Mouse (Mus musculus) ES-Bruce4 (cell line): ENCODE results near the gene Hps3.

Experiments used
- CTCF ChIP-seq: IDR thresholded peaks from one replicate; pipeline ENCODE4 v1.8.1; 2011; ENCODE audit warnings: low read depth, low read length
- EP300 ChIP-seq: IDR thresholded peaks from 2 replicates; pipeline ENCODE4 v1.6.1; 2011; ENCODE audit warnings: low read depth, low read length; ENCODE audit not compliant: insufficient read depth
- POLR2A ChIP-seq: IDR thresholded peaks from one replicate; pipeline ENCODE4 v1.8.1; 2011; ENCODE audit warnings: low read length; ENCODE audit not compliant: insufficient read depth

DNA sequence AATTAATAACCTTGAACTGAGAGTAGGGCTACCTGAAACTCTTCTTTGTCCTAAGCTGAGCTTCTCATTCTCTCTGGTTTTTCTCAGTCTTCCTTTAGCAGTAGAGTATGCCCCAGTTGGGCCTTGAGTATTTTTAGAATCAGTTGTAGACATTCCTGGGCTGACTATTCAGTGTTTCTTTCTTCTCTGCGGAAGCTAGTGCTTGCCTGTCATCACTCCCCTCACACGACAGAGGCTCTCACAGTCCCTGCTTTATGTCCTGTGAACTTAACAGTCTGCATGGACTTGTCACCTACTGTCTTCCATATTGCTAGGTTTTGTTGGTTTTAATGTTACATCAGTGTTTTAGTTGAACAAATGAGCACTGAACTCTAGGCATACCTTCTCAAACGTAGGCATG lies 47.0 kb upstream of the Hps3 start:
- no peak for TF ChIP-seq CTCF
- TF ChIP-seq EP300: no peak
- no peak for TF ChIP-seq POLR2A
